Mouse (Mus musculus): ENCODE data around the gene Lrrc27.

Gene Lrrc27

DNA sequence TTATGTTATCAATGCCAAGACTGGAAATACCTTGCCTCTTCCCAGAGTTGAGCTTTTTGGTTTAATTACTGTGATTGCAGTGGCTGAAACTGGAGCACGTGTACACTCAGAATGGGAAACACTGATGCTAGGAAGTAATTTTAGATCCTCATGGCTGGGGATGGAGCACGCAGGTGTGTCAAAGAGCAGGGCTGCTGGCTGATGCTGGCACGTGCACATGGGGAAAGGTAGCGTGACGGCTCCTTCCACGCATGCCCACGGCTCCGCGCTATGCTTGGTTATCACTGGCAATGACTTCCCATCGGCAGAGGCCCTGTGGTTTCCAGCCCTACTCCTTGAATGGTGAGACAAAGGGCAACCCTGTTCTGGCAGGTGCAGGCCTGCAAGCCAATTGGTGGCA is 63.4 kb downstream of the Lrrc27 start:
- no peak for DNase-seq (ENCODE audit: low read depth)

DNA sequence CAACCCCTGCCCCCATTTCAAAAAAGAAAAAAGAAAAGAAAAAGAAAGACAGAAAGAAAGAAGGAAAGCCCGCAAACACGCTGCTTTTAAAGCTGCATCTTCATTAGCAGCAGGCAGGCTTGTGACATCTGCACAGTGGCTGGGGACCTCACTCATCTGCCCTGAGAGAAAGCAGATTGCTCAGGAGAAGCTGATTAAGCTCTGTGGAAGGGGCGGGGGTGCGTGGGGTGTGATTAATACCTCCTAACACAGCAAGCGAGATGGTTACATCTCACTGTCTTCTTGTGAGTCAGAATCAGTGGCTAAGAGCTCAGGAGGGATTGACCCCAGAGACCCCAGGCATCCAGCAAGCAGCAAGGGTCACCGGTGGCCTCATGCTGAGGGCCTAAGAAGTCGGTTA is 64.7 kb downstream of the Lrrc27 start:
- DNase-seq (ENCODE audit: low read depth) = no peak

DNA sequence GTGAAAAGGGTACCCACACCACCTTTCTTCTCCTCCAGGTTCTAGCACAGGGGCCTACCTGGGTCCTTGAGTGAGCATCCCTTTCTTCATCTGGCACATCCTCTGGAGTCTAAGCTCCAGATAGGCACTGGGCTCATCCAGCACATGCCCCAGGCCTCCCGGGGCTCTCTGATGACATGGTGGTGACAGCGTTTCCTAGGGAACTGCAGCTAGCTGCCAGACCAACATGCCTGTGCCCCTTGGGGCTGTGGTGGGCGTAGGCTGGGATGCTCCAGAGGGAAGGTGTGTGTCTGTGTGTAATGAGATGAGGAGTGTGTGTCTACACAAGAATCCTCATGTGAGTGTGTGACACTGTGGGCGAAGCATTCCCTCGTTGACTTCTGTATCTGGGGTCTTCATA is 66.8 kb downstream of the Lrrc27 start:
- no peak for DNase-seq (ENCODE audit: low read depth)

DNA sequence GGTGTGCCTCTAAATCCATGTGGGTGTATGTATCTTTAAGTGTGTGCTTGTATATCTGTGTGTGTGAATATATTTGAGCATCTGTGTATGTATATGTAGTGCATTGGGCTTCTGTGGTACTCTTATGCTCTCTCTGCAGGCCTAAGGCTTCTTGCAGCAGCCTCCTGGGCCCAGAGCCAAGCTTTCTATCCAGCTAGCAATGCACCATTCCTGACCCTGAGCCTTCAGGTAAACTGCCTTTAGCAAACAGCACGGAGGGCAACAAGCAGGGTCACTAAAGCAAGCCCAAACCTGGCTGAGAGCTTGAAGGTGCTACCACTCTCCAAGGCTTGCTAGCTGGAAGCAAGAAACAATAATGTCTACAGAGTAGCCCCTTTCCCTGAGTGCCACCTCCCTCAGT is 67.3 kb downstream of the Lrrc27 start:
- no peak for DNase-seq (ENCODE audit: low read depth)

DNA sequence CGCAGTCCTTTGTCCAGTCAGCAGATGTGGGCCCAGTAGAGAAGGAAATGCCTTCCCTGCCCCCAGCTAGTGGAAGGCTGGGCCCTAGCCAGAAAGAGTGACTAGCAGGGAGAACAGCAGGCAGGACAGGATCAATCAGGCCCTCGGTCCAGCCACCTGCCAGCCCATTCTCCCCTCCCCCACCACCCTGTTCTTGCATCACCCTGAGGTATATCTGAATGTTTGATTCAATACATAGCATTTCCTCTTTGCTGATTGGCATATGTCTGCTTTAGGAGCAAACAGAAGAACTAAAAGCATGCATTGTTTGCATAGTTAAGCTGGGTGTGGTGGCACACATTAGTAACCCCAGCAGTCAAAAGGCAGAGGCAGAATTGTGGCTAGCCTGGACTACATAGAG is 68.4 kb downstream of the Lrrc27 start:
- no peak for DNase-seq (ENCODE audit: low read depth)

DNA sequence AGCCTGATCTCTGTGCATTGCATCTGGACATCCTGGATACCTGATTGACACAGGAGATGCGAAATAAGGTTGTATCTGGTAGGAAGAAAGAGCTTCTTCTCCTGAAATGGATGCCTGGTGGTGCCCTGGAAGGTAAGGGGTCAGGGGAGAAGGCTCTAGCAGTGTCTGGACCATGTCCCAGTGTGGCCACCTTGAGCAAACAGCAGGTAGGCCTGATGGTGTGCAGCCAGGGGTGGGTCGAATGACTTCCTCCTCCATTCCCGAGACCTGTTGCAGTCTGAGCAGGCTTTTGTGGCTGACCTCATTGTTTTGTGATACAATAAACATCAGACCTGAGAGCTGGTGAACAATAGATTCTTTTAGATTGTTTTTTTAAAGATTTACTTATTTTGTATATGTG is 69.2 kb downstream of the Lrrc27 start:
- DNase-seq (ENCODE audit: low read depth) = no peak

DNA sequence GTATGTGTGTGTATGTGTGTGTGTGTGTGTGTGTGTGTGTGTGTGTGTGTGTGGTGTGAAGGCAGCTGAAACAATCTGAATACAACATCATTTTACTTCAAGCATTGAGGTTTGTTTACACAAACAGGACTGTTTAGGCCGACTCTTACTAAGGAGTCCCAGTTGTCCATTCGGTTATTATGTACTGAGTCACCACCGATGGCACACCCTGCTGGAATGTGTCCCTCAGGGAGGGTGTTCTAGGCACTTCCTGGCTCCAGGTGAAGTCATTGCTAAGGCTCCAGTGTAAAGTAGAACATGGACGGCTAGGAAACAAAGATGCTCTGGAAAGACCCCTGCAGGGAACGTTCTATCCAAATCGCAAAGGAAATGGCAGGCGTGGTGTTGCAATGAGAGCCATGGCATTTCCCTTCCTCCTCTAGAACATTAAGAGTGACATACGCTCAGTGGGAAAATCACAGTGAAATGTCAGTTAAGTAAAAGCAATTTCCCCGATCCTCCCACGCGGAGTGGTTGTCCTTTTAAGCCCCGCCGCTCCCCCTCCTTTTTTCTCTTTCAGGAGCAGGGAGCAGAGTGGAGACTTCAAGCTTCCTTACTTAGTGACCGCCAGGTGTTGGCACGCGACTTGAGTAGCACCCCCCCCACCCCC is 72.6 kb downstream of the Lrrc27 start:
- DNase-seq (ENCODE audit: low read depth) = no peak

DNA sequence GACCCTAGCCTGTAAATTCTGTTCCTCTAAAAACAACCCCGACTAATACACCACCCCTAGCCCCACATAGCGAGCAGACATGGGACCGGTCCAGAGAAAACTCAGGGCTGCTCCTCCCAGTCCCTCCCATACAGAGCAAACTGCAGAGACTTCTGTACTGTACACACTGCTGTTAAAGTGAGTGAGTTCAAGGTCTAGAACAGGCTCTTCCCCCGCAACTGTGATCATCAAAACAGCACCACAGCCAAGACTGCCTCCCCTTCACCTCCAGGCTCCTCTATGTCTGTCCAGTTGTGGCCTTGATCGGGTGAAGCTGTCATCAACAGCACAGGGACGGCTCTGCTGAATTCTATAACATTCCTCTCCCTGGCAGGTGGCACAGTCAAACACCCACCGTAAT is 75.8 kb downstream of the Lrrc27 start:
- no peak for DNase-seq (ENCODE audit: low read depth)

Data from induced T-regulatory cell, adult 2 months (primary cell).